Mouse (Mus musculus): ENCODE results near the gene E430018J23Rik. TPM values are rescaled to one million over a fixed set of nuclear protein-coding genes. Genes with fewer than 3 reads are reported as not detected.

The E430018J23Rik gene
- total and polyA plus RNA-seq, 3 experiments = 2.1 to 2.5 TPM; not detected in 1

DNA sequence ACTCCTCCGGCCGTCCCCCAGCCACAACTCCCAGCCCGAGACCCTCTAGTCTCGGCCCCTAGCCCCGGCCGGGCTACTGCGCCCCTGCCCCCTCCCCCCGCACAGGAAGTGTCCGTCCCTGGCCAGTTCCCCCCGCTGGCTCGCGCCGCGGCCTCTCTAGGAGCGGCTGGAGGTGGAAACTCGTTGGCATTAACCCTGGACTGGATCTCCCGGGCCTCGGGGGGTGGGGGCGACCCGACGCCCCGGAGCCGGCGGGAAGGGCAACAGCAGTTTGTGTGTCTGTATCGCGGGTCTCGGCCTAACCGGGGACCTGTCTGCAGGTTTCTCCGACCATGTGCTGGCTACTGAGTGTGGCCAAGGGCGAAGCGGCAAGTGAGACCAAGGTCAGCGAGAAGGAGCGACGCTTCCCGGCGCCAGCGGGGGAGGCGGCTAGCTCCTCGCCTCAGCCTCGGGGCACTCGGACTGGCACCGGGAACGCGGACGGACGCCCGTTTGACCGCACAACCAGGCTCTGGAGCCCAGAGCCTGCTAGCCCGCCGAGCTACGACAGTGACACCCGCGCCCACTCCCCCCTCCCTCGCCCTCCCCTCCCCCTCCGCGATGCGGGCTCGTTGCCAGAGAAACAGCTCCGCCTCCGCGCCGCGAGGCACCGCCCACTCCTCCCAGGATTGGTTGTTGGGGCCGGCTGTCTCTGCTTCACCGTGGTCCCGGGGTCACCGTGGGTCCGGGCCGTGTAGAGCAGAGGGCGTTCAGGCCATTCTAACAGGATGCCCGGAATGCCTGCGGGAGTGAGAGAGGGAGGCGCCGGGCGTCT, 47.7 kb downstream of the E430018J23Rik start, which contains the start of gene Zfp768 (continued):
- TF ChIP-seq MAFK (IDR thresholded peaks at IDR 0.05; ENCODE audit: borderline replicate concordance, low read depth, low read length) (no peak), CTCF (IDR thresholded peaks at IDR 0.05 in 2 of 3, conservative IDR thresholded peaks at IDR 0.05 in 1 of 3; ENCODE audit: control insufficient read depth in 1 of 3, insufficient read depth in 1 of 3, low read depth in 2 of 3, low read length in 3 of 3, poor library complexity in 1 of 3, severe bottlenecking in 1 of 3) (no peak), KAT2A (conservative IDR thresholded peaks at IDR 0.05; ENCODE audit: low read depth, low read length) (no peak; the same call in 1 of the 2 replicates), MAX (IDR thresholded peaks at IDR 0.05; ENCODE audit: low read length) (peak; percentile 76), GATA1 (IDR thresholded peaks at IDR 0.05; ENCODE audit: low read depth, low read length) (no peak)

DNA sequence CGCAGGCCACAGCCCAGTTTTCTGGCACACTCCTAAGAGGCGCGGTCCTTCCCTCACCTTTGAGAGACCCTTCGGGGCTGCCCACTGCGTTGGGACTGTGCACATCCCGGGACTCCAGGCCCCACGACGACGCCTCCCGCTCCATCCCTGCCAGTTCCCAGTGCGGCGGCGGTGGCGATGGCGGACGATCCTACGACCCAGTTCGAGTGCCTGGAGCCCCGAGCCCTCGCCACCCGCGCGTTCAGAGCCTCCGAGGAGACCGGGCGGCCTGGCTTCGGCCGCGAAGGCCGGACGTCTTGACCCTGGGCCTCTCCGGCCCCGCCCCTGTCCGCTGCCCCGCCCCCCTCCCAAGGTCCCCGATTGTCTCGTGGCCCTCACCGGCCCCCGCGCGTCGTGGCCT, 48.3 kb downstream of the E430018J23Rik start:
- Histone ChIP-seq H3K9me3 (replicated peaks; ENCODE audit: insufficient read depth, low read length) (no peaks in the 10 kb centered on the region), H3K27me3 (ENCODE audit: control insufficient read depth in 1 of 2, insufficient read depth in 2 of 2, low read length in 2 of 2) (no peaks in the 10 kb centered on the region), H3K9ac (ENCODE audit: control insufficient read depth, low read depth, low read length, poor library complexity, severe bottlenecking) (peak overlapping the region; percentile 72), H3K36me3 (ENCODE audit: control insufficient read depth in 1 of 2, insufficient read depth in 2 of 2, low read length in 2 of 2) (0 out of 4 replicates have a peak, but pooled peaks cover 0 to 3% of the 10 kb centered on the region in 2 experiments), H3K79me2 (ENCODE audit: control insufficient read depth, insufficient read depth, low read length, poor library complexity) (peaks cover 5% of the 10 kb centered on the region; the same call in 1 of the 2 replicates), H3K4me3 (ENCODE audit: control insufficient read depth in 1 of 2, insufficient read depth in 1 of 2, low read depth in 2 of 2, low read length in 2 of 2) (peak overlapping the region; percentile 63 to 97), H3K27ac (ENCODE audit: control insufficient read depth, low read depth, low read length) (0 out of 2 replicates have a peak overlapping the region, but pooled peaks have one; percentile 33), H3K4me1 (ENCODE audit: control insufficient read depth in 1 of 2, insufficient read depth in 2 of 2, low read length in 2 of 2) (peaks cover 5 to 9% of the 10 kb centered on the region in 2 experiments; a peak in 3 of 4 replicates)
- no peak for TF ChIP-seq ZNF384 (IDR thresholded peaks at IDR 0.05; ENCODE audit: low read depth, low read length)
- no peak for TF ChIP-seq EP300 (IDR thresholded peaks at IDR 0.05; ENCODE audit: low read depth in 1 of 2, low read length in 2 of 2)
- TF ChIP-seq POLR2AphosphoS5 (IDR thresholded peaks at IDR 0.05; ENCODE audit: borderline replicate concordance, low read depth, low read length) = no peak
- no peak for TF ChIP-seq NRF1 (IDR thresholded peaks at IDR 0.05; ENCODE audit: insufficient read depth, low read depth, low read length, poor library complexity, severe bottlenecking)
- no peak for TF ChIP-seq MYB (IDR thresholded peaks at IDR 0.05; ENCODE audit: low read depth, low read length)
- no peak for TF ChIP-seq TBP (IDR thresholded peaks at IDR 0.05; ENCODE audit: low read depth, low read length)
- no peak for TF ChIP-seq CHD1 (IDR thresholded peaks at IDR 0.05; ENCODE audit: low read depth, low read length)
- no peak for TF ChIP-seq MAZ (IDR thresholded peaks at IDR 0.05; ENCODE audit: low read depth, low read length)
- no peak for TF ChIP-seq MYC (IDR thresholded peaks at IDR 0.05; ENCODE audit: low read depth, low read length)
- no peak for TF ChIP-seq GABPA (IDR thresholded peaks at IDR 0.05; ENCODE audit: low read depth, low read length)
- no peak for TF ChIP-seq GATA1 (IDR thresholded peaks at IDR 0.05; ENCODE audit: low read depth, low read length)
- no peak for TF ChIP-seq SIN3A (IDR thresholded peaks at IDR 0.05; ENCODE audit: low read length)
- TF ChIP-seq USF2 (IDR thresholded peaks at IDR 0.05; ENCODE audit: borderline replicate concordance in 1 of 2, insufficient read depth in 1 of 2, low read depth in 1 of 2, low read length in 2 of 2) = no peak
- no peak for TF ChIP-seq ELF1 (IDR thresholded peaks at IDR 0.05; ENCODE audit: low read depth, low read length)
- TF ChIP-seq POLR2A (IDR thresholded peaks at IDR 0.05; ENCODE audit: control insufficient read depth in 1 of 2, insufficient read depth in 1 of 2, low read depth in 1 of 2, low read length in 2 of 2, poor library complexity in 1 of 2) = no peak
- no peak for TF ChIP-seq CTCF (IDR thresholded peaks at IDR 0.05 in 2 of 3, conservative IDR thresholded peaks at IDR 0.05 in 1 of 3; ENCODE audit: control insufficient read depth in 1 of 3, insufficient read depth in 1 of 3, low read depth in 2 of 3, low read length in 3 of 3, poor library complexity in 1 of 3, severe bottlenecking in 1 of 3)
- TF ChIP-seq NELFE (IDR thresholded peaks at IDR 0.05; ENCODE audit: low read depth, low read length) = no peak
- TF ChIP-seq ZMIZ1 (IDR thresholded peaks at IDR 0.05; ENCODE audit: low read depth, low read length) = no peak
- no peak for DNase-seq (ENCODE audit: low read depth, low spot score)
